In genomic region chr6:47188193-47188592, GRCm38 (mm10) we compare ENCODE assay signal across 8 mouse cellular contexts.
DNase-seq lines count a peak whose midpoint lies in the region; ATAC-seq and TF ChIP-seq lines count a peak whose summit lies in the region.

No protein-coding gene starts in this region.

- peak; percentile 33 to 39 for DNase-seq in cerebellum, adult 18-20 months
- DNase-seq in cerebellum, adult 11 months: no peak
- DNase-seq in midbrain, postnatal 0 days (ENCODE audit: low spot score): peak; percentile 52
- peak; percentile 70 to 71 for DNase-seq in kidney, postnatal 4 days
- DNase-seq in lung, embryonic 14.5 days: peak; percentile 66
- peak; percentile 9 to 52 for DNase-seq in thymus, postnatal 10 days (ENCODE audit: low spot score in 2 of 2)

- ATAC-seq in midbrain, postnatal 0 days (ENCODE audit: low FRiP score): no peak
- ATAC-seq in midbrain, embryonic 13.5 days: no peak
- no peak for ATAC-seq in lung, embryonic 14.5 days (ENCODE audit: insufficient read depth)

- H3K27me3 ChIP-seq in midbrain, postnatal 0 days (ENCODE audit: insufficient read depth, low read length): no peaks in the 10 kb centered on the region
- no peaks in the 10 kb centered on the region; the same call in 1 of the 2 replicates for H3K27me3 ChIP-seq in midbrain, embryonic 13.5 days
- H3K27me3 ChIP-seq in lung, embryonic 14.5 days (ENCODE audit: insufficient read depth, low read length): no peaks in the 10 kb centered on the region

- no peak overlapping the region for H3K27ac ChIP-seq in midbrain, postnatal 0 days (ENCODE audit: low read depth, low read length)
- no peak overlapping the region for H3K27ac ChIP-seq in midbrain, embryonic 13.5 days
- no peak overlapping the region for H3K27ac ChIP-seq in cortical plate, adult 2 months (ENCODE audit: insufficient read depth, low read length)
- no peak overlapping the region for H3K27ac ChIP-seq in lung, embryonic 14.5 days (ENCODE audit: low read depth)

- peak; percentile 73 for TF ChIP-seq CTCF in midbrain, postnatal 0 days (IDR thresholded peaks at IDR 0.05)
- peak; percentile 51 for TF ChIP-seq CTCF in cortical plate, adult 2 months (IDR thresholded peaks at IDR 0.05; ENCODE audit: extremely low read depth, insufficient read depth, low read length)
- TF ChIP-seq CTCF in lung, embryonic 14.5 days (IDR thresholded peaks at IDR 0.05; ENCODE audit: low read depth): peak; percentile 61

- no peaks in the 10 kb centered on the region for H3K4me1 ChIP-seq in midbrain, postnatal 0 days (ENCODE audit: insufficient read depth, low read length)
- peaks cover 9% of the 10 kb centered on the region; the same call in 1 of the 2 replicates for H3K4me1 ChIP-seq in midbrain, embryonic 13.5 days (replicated peaks)
- H3K4me1 ChIP-seq in cortical plate, adult 2 months (ENCODE audit: control insufficient read depth, insufficient read depth, low read length): no peaks in the 10 kb centered on the region
- no peaks in the 10 kb centered on the region for H3K4me1 ChIP-seq in lung, embryonic 14.5 days (ENCODE audit: insufficient read depth)

- WGBS in midbrain, postnatal 0 days: 64% methylated on average over 7 of the region's 7 CpGs
- WGBS in midbrain, embryonic 13.5 days: 67% methylated on average over 7 of the region's 7 CpGs
- 59% methylated on average over 7 of the region's 7 CpGs for WGBS in lung, embryonic 14.5 days

- no peak for TF ChIP-seq POLR2A in cortical plate, adult 2 months (IDR thresholded peaks at IDR 0.05; ENCODE audit: extremely low read depth, insufficient read depth, low read length)

- H3K36me3 ChIP-seq in midbrain, postnatal 0 days (ENCODE audit: insufficient read depth, low read length): no peaks in the 10 kb centered on the region
- no peaks in the 10 kb centered on the region for H3K36me3 ChIP-seq in midbrain, embryonic 13.5 days
- no peaks in the 10 kb centered on the region for H3K36me3 ChIP-seq in lung, embryonic 14.5 days (ENCODE audit: insufficient read depth)

- H3K4me3 ChIP-seq in midbrain, postnatal 0 days (ENCODE audit: low read depth, low read length): no peak overlapping the region
- no peak overlapping the region for H3K4me3 ChIP-seq in midbrain, embryonic 13.5 days (replicated peaks)
- no peak overlapping the region for H3K4me3 ChIP-seq in cortical plate, adult 2 months (ENCODE audit: insufficient read depth, low read length)
- no peak overlapping the region for H3K4me3 ChIP-seq in lung, embryonic 14.5 days (ENCODE audit: low read depth, low read length)

- no peaks in the 10 kb centered on the region for H3K9me3 ChIP-seq in midbrain, postnatal 0 days (ENCODE audit: low read length)
- H3K9me3 ChIP-seq in midbrain, embryonic 13.5 days: no peaks in the 10 kb centered on the region
- H3K9me3 ChIP-seq in lung, embryonic 14.5 days (ENCODE audit: low read depth, low read length): no peaks in the 10 kb centered on the region

- no peak overlapping the region for H3K9ac ChIP-seq in midbrain, postnatal 0 days (replicated peaks; ENCODE audit: low read length, poor library complexity, severe bottlenecking)
- H3K9ac ChIP-seq in midbrain, embryonic 13.5 days (replicated peaks): no peak overlapping the region
- H3K9ac ChIP-seq in lung, embryonic 14.5 days: no peak overlapping the region

- H3K4me2 ChIP-seq in midbrain, postnatal 0 days (ENCODE audit: low read depth, low read length, poor library complexity, severe bottlenecking): no peak overlapping the region
- H3K4me2 ChIP-seq in midbrain, embryonic 13.5 days (replicated peaks): no peak overlapping the region
- H3K4me2 ChIP-seq in lung, embryonic 14.5 days: no peak overlapping the region
